Mouse (Mus musculus): ENCODE data around the gene Usp20. TPM values are rescaled to one million over a fixed set of nuclear protein-coding genes. Genes with fewer than 3 reads are reported as not detected.
A peak's percentile ranks its signal among the peaks of the same experiment; 100 is the strongest.

Gene Usp20
- polyA plus RNA-seq, 1 experiment from 2014 or later: 38.5 TPM

DNA sequence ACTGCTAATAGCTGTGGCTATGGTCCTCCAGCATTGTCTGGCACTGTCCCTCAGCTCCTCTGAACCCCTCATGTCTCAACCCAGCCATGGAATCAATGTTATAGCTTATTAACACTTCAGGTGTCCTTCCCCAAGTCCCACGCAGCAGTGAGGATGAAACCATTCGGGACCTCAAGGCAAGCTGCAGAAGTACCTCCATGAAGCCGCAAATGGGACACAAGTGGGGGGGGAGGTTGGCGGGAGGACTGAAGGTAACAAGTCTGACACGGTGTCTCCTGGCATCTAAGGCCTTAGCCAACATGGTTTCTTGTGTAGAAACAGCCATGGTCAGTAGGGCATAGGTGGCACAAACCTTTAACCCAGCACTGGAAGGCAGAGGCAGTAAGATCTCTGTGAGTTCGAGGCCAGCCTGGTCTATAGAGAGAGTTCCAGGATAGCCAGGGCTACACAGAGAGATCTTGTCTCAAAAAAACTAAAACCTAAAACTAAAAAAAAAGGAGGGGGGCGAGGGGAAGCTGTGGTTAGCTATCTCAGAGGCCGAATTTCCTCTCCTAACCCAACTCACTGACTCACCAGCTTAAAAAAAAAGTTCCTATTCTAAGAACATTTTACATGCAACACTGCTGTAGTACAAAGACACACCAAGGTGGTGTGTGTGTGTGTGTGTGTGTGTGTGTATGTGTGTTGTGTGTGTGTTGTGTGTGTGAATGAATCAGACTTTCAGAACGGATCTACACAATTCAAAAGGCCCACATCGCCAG is 80.0 kb downstream of the Usp20 start:
- H3K27ac ChIP-seq: no peak overlapping the region
- H3K4me2 ChIP-seq: no peak overlapping the region
- no peak overlapping the region for H3K4me3 ChIP-seq
- H3K9me3 ChIP-seq (replicated peaks): no peaks in the 10 kb centered on the region
- H3K36me3 ChIP-seq: peaks cover 27% of the 10 kb centered on the region
- peaks cover 6% of the 10 kb centered on the region for H3K4me1 ChIP-seq (replicated peaks)
- no peak for ATAC-seq (replicated peaks; ENCODE audit: insufficient number of reproducible peaks, insufficient read depth, low FRiP score, low read depth)
- 79% methylated on average over 10 of the region's 10 CpGs for WGBS
- no peak overlapping the region for H3K9ac ChIP-seq
- no peaks in the 10 kb centered on the region for H3K27me3 ChIP-seq

DNA sequence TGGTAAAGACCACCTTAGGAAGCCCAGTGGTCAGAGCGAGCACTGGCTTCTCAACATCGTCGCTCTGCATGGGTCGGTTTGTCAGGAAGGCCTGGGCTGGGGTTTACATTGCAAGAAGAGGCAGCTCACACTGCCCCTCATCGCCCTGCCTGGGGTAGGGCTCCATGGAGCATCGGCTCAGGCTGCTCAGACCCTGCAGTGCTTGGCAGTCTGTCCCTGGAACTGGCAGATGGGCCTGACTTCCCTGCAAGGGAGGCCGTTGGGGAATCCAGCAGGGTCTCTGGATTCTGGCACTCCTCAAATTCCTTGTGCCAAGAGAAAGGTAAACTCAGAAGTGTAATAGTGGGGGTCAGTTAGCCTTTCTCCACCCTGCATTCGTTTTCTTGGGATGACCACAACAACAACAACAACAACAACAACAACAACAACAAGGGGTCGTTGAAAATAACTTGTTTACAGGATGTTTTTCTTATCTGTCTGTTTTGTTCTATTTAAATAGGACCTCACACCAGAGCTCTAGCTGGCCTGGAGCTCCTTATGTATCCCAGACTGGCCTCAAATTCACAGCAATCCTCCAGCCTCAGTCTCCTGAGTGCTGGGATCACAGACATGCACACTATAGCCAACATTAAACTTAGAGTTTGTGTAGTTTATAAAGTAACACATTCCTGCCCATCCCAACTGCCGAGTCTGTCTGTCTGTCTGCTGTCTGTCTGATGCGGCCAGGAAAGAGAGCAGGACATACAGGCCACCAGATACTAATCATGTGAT is 84.1 kb downstream of the Usp20 start:
- Histone ChIP-seq H3K4me1 (replicated peaks) (peaks cover 21% of the 10 kb centered on the region), H3K27ac (no peak overlapping the region), H3K4me2 (no peak overlapping the region), H3K27me3 (no peaks in the 10 kb centered on the region), H3K36me3 (peaks cover 11% of the 10 kb centered on the region; the same call in 1 of the 2 replicates), H3K4me3 (no peak overlapping the region), H3K9me3 (replicated peaks) (no peaks in the 10 kb centered on the region), H3K9ac (no peak overlapping the region)
- WGBS: 76% methylated on average over 11 of the region's 11 CpGs
- no peak for ATAC-seq (replicated peaks; ENCODE audit: insufficient number of reproducible peaks, insufficient read depth, low FRiP score, low read depth)

DNA sequence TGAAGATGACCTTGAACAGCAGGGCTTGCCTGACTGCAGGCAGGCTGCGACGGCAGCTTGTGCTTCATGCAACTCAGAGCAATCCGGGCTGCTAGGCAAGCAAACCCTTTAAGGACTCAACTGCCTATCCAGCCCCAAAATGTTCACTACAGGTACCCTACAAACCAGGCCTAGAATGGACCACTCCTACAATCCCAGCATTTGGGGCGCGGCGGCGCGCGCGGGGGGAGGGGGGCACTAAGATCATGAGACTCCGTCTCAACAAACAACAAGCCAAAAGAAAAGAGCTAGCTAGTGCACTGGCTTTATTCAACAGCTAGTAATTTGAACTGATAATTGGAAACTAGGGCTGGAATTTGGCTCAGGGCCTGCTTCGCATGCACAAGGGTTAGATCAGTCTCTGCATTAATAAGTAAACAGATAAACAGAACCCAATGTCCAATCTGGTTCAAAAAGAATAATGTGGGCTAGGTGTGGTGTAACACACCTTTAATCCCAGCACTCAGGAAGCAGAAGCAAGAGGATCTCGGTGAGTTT is 85.0 kb downstream of the Usp20 start:
- ATAC-seq (replicated peaks; ENCODE audit: insufficient number of reproducible peaks, insufficient read depth, low FRiP score, low read depth): no peak
- no peak overlapping the region for H3K4me2 ChIP-seq
- no peaks in the 10 kb centered on the region for H3K9me3 ChIP-seq (replicated peaks)
- H3K27ac ChIP-seq: no peak overlapping the region
- WGBS: 79% methylated on average over 13 of the region's 13 CpGs
- H3K27me3 ChIP-seq: no peaks in the 10 kb centered on the region
- H3K4me1 ChIP-seq (replicated peaks): peaks cover 21% of the 10 kb centered on the region
- H3K9ac ChIP-seq: no peak overlapping the region
- H3K36me3 ChIP-seq: peaks cover 13% of the 10 kb centered on the region; the same call in 1 of the 2 replicates
- no peak overlapping the region for H3K4me3 ChIP-seq

DNA sequence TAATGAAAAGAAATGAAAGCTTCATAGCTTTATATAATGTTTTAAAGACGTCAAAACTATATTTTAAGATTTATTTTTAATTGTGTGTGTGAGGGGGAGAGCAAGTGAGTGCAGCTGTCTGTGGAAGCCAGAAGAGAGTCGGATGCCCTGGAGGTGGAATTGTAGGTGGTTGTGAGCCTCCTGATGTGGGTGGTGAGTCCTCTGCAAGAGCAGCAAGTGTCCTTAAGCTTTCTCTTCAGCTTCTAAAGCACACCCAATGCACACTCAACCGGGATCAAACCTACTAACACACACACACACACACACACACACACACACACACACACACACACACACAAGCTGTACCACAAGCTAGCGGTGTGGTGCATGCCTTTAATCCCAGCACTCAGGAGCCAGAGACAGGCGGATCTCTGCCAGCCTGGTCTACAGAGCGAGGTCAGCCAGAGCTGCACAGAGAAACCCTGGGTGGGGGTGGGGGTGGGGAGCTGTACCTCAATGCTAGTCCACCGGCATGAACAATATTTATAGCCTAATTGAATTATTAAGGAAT is 85.7 kb downstream of the Usp20 start:
- Histone ChIP-seq H3K4me3 (no peak overlapping the region), H3K27me3 (no peaks in the 10 kb centered on the region), H3K27ac (peak overlapping the region; percentile 72; the same call in 1 of the 2 replicates), H3K9me3 (replicated peaks) (no peaks in the 10 kb centered on the region), H3K36me3 (peaks cover 19% of the 10 kb centered on the region; the same call in 1 of the 2 replicates), H3K4me1 (replicated peaks) (peaks cover 21% of the 10 kb centered on the region), H3K9ac (no peak overlapping the region), H3K4me2 (no peak overlapping the region)
- no peak for ATAC-seq (replicated peaks; ENCODE audit: insufficient number of reproducible peaks, insufficient read depth, low FRiP score, low read depth)
- 63% methylated on average over 7 of the region's 7 CpGs for WGBS

DNA sequence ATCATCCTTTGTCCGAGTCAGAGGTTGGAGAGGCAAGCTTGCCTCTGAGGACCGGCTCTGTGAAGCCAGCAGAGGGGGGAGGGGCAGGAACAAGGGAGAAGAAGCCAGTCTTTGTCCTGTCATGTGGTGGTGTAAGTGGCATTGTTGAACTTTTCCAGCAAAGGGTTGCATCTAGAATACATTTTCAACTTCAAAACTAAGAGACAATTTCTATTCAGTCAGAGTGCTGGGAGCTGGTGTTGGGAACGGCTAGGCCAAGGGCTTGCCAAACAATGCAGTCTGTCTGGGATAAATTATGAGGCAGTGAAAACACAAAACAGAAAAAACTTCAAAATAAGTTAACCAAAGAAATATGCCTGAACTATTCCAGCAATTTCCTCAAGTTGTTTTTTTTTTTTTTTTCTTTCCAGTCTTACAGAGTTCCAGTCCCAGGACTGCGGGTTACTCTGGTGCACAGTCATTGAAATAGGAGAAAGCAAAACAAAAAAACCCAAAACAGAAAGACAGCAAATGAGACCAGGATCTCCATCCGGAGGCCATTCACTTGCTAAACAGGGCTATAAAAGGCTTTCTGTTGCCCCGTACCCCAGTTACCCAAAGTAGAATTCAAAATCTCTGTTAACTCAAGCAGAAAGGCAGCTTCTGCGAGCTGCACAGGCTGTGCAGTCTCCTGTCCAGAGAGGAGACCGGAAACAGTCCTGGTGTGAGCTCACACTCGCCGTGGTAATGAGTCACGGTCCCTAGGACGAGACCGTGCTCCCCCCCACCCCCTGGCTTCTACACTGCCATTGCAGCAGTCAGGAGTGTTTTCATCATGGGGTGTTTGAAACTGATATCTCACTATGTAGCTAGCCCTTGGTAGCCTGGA is 86.4 kb downstream of the Usp20 start:
- H3K4me3 ChIP-seq: no peak overlapping the region
- no peak overlapping the region for H3K9ac ChIP-seq
- no peak overlapping the region for H3K4me2 ChIP-seq
- peaks cover 20% of the 10 kb centered on the region; the same call in 1 of the 2 replicates for H3K36me3 ChIP-seq
- peaks cover 21% of the 10 kb centered on the region for H3K4me1 ChIP-seq (replicated peaks)
- no peaks in the 10 kb centered on the region for H3K27me3 ChIP-seq
- no peaks in the 10 kb centered on the region for H3K9me3 ChIP-seq (replicated peaks)
- peak overlapping the region; percentile 72 for H3K27ac ChIP-seq
- 47% methylated on average over 13 of the region's 13 CpGs for WGBS
- no peak for ATAC-seq (replicated peaks; ENCODE audit: insufficient number of reproducible peaks, insufficient read depth, low FRiP score, low read depth)

DNA sequence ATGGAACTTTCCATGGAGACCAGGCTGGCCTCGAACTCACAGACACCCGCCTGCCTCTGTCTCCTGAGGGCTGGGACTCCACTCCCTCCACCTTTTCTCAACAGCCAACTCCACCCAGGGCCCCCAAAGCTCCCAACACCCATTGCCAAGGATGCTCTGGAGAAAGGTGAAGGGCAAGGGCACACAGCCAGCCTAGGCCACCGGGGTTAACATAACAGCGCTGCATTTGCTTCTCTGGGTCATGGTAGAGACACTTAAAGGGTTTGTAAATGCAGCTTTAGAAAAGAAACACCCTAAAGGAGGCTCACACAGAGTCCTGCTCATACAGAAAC is 87.0 kb downstream of the Usp20 start:
- H3K9me3 ChIP-seq (replicated peaks): no peaks in the 10 kb centered on the region
- H3K27me3 ChIP-seq: no peaks in the 10 kb centered on the region
- peaks cover 21% of the 10 kb centered on the region for H3K4me1 ChIP-seq (replicated peaks)
- peaks cover 20% of the 10 kb centered on the region; the same call in 1 of the 2 replicates for H3K36me3 ChIP-seq
- no peak overlapping the region for H3K9ac ChIP-seq
- 81% methylated on average over 4 of the region's 4 CpGs for WGBS
- no peak overlapping the region for H3K4me3 ChIP-seq
- peak overlapping the region; percentile 72 for H3K27ac ChIP-seq
- ATAC-seq (replicated peaks; ENCODE audit: insufficient number of reproducible peaks, insufficient read depth, low FRiP score, low read depth): no peak
- H3K4me2 ChIP-seq: no peak overlapping the region

DNA sequence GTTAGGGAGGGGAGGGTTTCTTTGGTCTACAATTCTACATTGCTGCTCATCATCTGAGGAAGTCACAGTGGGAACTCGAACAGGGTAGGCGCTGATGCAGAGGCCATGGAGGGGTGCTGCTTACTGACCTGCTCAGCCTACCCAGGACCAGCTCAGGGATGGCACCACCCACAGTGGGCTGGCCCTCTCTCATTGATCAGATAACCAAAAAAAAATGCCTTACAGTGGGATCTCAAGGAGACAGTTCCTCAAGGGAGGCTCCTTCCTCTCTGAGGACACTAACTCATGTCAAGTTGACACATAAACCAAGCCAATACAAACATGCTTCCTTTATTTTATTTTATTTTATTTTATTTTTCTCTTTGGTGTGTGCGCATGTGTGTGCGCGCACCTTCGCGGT is 87.4 kb downstream of the Usp20 start:
- Histone ChIP-seq H3K27ac (peak overlapping the region; percentile 72; the same call in 1 of the 2 replicates), H3K4me3 (no peak overlapping the region), H3K27me3 (no peaks in the 10 kb centered on the region), H3K4me2 (no peak overlapping the region), H3K9ac (no peak overlapping the region), H3K9me3 (replicated peaks) (no peaks in the 10 kb centered on the region), H3K36me3 (peaks cover 20% of the 10 kb centered on the region; the same call in 1 of the 2 replicates), H3K4me1 (replicated peaks) (peaks cover 21% of the 10 kb centered on the region)
- ATAC-seq (replicated peaks; ENCODE audit: insufficient number of reproducible peaks, insufficient read depth, low FRiP score, low read depth): no peak
- 89% methylated on average over 7 of the region's 7 CpGs for WGBS

Other genes starting within 250 kb of the Usp20 start
- gene 1700001O22Rik, start 178.6 kb upstream of the Usp20 start, polyA plus RNA-seq (2015; fragmentation: Nextera tagmentation; extraction: Ambion mirVana): 2.1 and 2.6 TPM in 2 replicates
- 75.8 and 77.2 TPM in 2 replicates for gene Ntmt1, start 174.5 kb upstream of the Usp20 start, polyA plus RNA-seq (2015; fragmentation: Nextera tagmentation; extraction: Ambion mirVana)
- 17.2 and 22.4 TPM in 2 replicates for gene Asb6, start 151.9 kb upstream of the Usp20 start, polyA plus RNA-seq (2015; fragmentation: Nextera tagmentation; extraction: Ambion mirVana)
- gene Prrx2, start 147.3 kb upstream of the Usp20 start, polyA plus RNA-seq (2015; fragmentation: Nextera tagmentation; extraction: Ambion mirVana): 14.1 and 20.1 TPM in 2 replicates
- gene Ptges, start 52.4 kb upstream of the Usp20 start, polyA plus RNA-seq (2015; fragmentation: Nextera tagmentation; extraction: Ambion mirVana): 2.6 and 4.4 TPM in 2 replicates
- gene Tor1b, start 29.3 kb upstream of the Usp20 start, polyA plus RNA-seq (2015; fragmentation: Nextera tagmentation; extraction: Ambion mirVana): 20.4 and 25.0 TPM in 2 replicates
- 45.9 and 49.4 TPM in 2 replicates for gene Tor1a, start 14.3 kb upstream of the Usp20 start, polyA plus RNA-seq (2015; fragmentation: Nextera tagmentation; extraction: Ambion mirVana)
- gene BC005624, start 78 bp upstream of the Usp20 start, polyA plus RNA-seq (2015; fragmentation: Nextera tagmentation; extraction: Ambion mirVana): 33.3 and 38.4 TPM in 2 replicates
- gene Fnbp1, start 159.7 kb downstream of the Usp20 start, polyA plus RNA-seq (2015; fragmentation: Nextera tagmentation; extraction: Ambion mirVana): 16.0 and 21.8 TPM in 2 replicates
- 26.4 and 31.0 TPM in 2 replicates for gene Gpr107, start 170.0 kb downstream of the Usp20 start, polyA plus RNA-seq (2015; fragmentation: Nextera tagmentation; extraction: Ambion mirVana)